Mouse (Mus musculus): ENCODE measurements at regions not wholly inside any gene's neighbourhood (a gene's known extent, or its start where the extent isn't known, plus 50 kb on each side); places are given as distances from the start of the nearest gene placed in this dataset.

GRCm38 (mm10) chr13:34441347-34441746 is 96.4 kb upstream of the Slc22a23 start:
- Histone ChIP-seq H3K36me3 (ENCODE audit: control insufficient read depth) (no peaks in the 10 kb centered on the region), H3K9me3 (ENCODE audit: control insufficient read depth, low read length) (no peaks in the 10 kb centered on the region), H3K4me3 (replicated peaks) (no peak overlapping the region), H3K4me1 (ENCODE audit: control insufficient read depth) (no peaks in the 10 kb centered on the region), H3K27me3 (ENCODE audit: control insufficient read depth) (no peaks in the 10 kb centered on the region)
- TF ChIP-seq GATA1 (IDR thresholded peaks at IDR 0.05; ENCODE audit: low read length), result no peak
- TF ChIP-seq TAL1 (IDR thresholded peaks at IDR 0.05; ENCODE audit: low read length), result no peak

GRCm38 (mm10) chr13:34427527-34427926 is 82.5 kb upstream of the Slc22a23 start:
- no peaks in the 10 kb centered on the region for H3K36me3 ChIP-seq (ENCODE audit: control insufficient read depth)
- no peak for TF ChIP-seq TAL1 (IDR thresholded peaks at IDR 0.05; ENCODE audit: low read length)
- no peak for TF ChIP-seq GATA1 (IDR thresholded peaks at IDR 0.05; ENCODE audit: low read length)
- H3K4me1 ChIP-seq (ENCODE audit: control insufficient read depth), result no peaks in the 10 kb centered on the region; the same call in 1 of the 2 replicates

GRCm38 (mm10) chr13:34424921-34425320 is 79.9 kb upstream of the Slc22a23 start:
- Histone ChIP-seq H3K4me1 (ENCODE audit: control insufficient read depth) (no peaks in the 10 kb centered on the region; the same call in 1 of the 2 replicates), H3K4me3 (replicated peaks) (no peak overlapping the region), H3K9me3 (ENCODE audit: control insufficient read depth, low read length) (no peaks in the 10 kb centered on the region), H3K27me3 (ENCODE audit: control insufficient read depth) (peaks cover 27% of the 10 kb centered on the region), H3K36me3 (ENCODE audit: control insufficient read depth) (no peaks in the 10 kb centered on the region)
- no peak for TF ChIP-seq GATA1 (IDR thresholded peaks at IDR 0.05; ENCODE audit: low read length)
- TF ChIP-seq TAL1 (IDR thresholded peaks at IDR 0.05; ENCODE audit: low read length), result no peak

More at GRCm38 (mm10) chr13:34427527-34427926, 82.5 kb upstream of the Slc22a23 start:
- H3K27me3 ChIP-seq (ENCODE audit: control insufficient read depth), result peaks cover 27% of the 10 kb centered on the region
- no peaks in the 10 kb centered on the region for H3K9me3 ChIP-seq (ENCODE audit: control insufficient read depth, low read length)
- no peak overlapping the region for H3K4me3 ChIP-seq (replicated peaks)

- no peak for TF ChIP-seq TAL1 (IDR thresholded peaks at IDR 0.05; ENCODE audit: low read length)
- no peak for TF ChIP-seq GATA1 (IDR thresholded peaks at IDR 0.05; ENCODE audit: low read length)
- H3K9me3 ChIP-seq (ENCODE audit: control insufficient read depth, low read length), result no peaks in the 10 kb centered on the region
- peaks cover 25% of the 10 kb centered on the region for H3K27me3 ChIP-seq (ENCODE audit: control insufficient read depth)
- no peaks in the 10 kb centered on the region for H3K4me1 ChIP-seq (ENCODE audit: control insufficient read depth)
- H3K36me3 ChIP-seq (ENCODE audit: control insufficient read depth), result no peaks in the 10 kb centered on the region
- H3K4me3 ChIP-seq (replicated peaks), result no peak overlapping the region
Observed at GRCm38 (mm10) chr13:34421644-34422043, 76.7 kb upstream of the Slc22a23 start.

GRCm38 (mm10) chr13:34420341-34421156 is 75.6 kb upstream of the Slc22a23 start:
- no peaks in the 10 kb centered on the region for H3K36me3 ChIP-seq (ENCODE audit: control insufficient read depth)
- H3K4me3 ChIP-seq (replicated peaks), result no peak overlapping the region
- H3K4me1 ChIP-seq (ENCODE audit: control insufficient read depth), result no peaks in the 10 kb centered on the region
- H3K9me3 ChIP-seq (ENCODE audit: control insufficient read depth, low read length), result no peaks in the 10 kb centered on the region
- TF ChIP-seq GATA1 (IDR thresholded peaks at IDR 0.05; ENCODE audit: low read length) (no peak), TAL1 (IDR thresholded peaks at IDR 0.05; ENCODE audit: low read length) (no peak)
- H3K27me3 ChIP-seq (ENCODE audit: control insufficient read depth), result peaks cover 23% of the 10 kb centered on the region

GRCm38 (mm10) chr13:34419061-34419460 is 74.1 kb upstream of the Slc22a23 start:
- Histone ChIP-seq H3K27me3 (ENCODE audit: control insufficient read depth) (peaks cover 12% of the 10 kb centered on the region), H3K4me1 (ENCODE audit: control insufficient read depth) (peaks cover 9% of the 10 kb centered on the region), H3K9me3 (ENCODE audit: control insufficient read depth, low read length) (no peaks in the 10 kb centered on the region), H3K36me3 (ENCODE audit: control insufficient read depth) (no peaks in the 10 kb centered on the region), H3K4me3 (replicated peaks) (no peak overlapping the region)
- no peak for TF ChIP-seq TAL1 (IDR thresholded peaks at IDR 0.05; ENCODE audit: low read length)
- TF ChIP-seq GATA1 (IDR thresholded peaks at IDR 0.05; ENCODE audit: low read length), result no peak

- no peaks in the 10 kb centered on the region for H3K27me3 ChIP-seq (ENCODE audit: control insufficient read depth)
- H3K9me3 ChIP-seq (ENCODE audit: control insufficient read depth, low read length), result no peaks in the 10 kb centered on the region
Observed at GRCm38 (mm10) chr13:34416603-34417002, 71.6 kb upstream of the Slc22a23 start.

GRCm38 (mm10) chr13:34414533-34414932 is 69.6 kb upstream of the Slc22a23 start:
- TF ChIP-seq TAL1 (IDR thresholded peaks at IDR 0.05; ENCODE audit: low read length), result no peak
- TF ChIP-seq GATA1 (IDR thresholded peaks at IDR 0.05; ENCODE audit: low read length), result no peak
- Histone ChIP-seq H3K27me3 (ENCODE audit: control insufficient read depth) (no peaks in the 10 kb centered on the region), H3K9me3 (ENCODE audit: control insufficient read depth, low read length) (no peaks in the 10 kb centered on the region), H3K4me1 (ENCODE audit: control insufficient read depth) (peaks cover 13% of the 10 kb centered on the region), H3K36me3 (ENCODE audit: control insufficient read depth) (no peaks in the 10 kb centered on the region), H3K4me3 (replicated peaks) (no peak overlapping the region)

More at GRCm38 (mm10) chr13:34416603-34417002, 71.6 kb upstream of the Slc22a23 start:
- Histone ChIP-seq H3K4me3 (replicated peaks) (no peak overlapping the region), H3K36me3 (ENCODE audit: control insufficient read depth) (no peaks in the 10 kb centered on the region), H3K4me1 (ENCODE audit: control insufficient read depth) (peaks cover 13% of the 10 kb centered on the region)
- TF ChIP-seq GATA1 (IDR thresholded peaks at IDR 0.05; ENCODE audit: low read length) (no peak), TAL1 (IDR thresholded peaks at IDR 0.05; ENCODE audit: low read length) (no peak)

GRCm38 (mm10) chr13:34408669-34409055 is 63.7 kb upstream of the Slc22a23 start:
- no peaks in the 10 kb centered on the region for H3K36me3 ChIP-seq (ENCODE audit: control insufficient read depth)
- no peak overlapping the region for H3K4me3 ChIP-seq (replicated peaks)
- H3K9me3 ChIP-seq (ENCODE audit: control insufficient read depth, low read length), result no peaks in the 10 kb centered on the region
- peaks cover 3% of the 10 kb centered on the region for H3K4me1 ChIP-seq (ENCODE audit: control insufficient read depth)
- TF ChIP-seq GATA1 (IDR thresholded peaks at IDR 0.05; ENCODE audit: low read length), result no peak
- TF ChIP-seq TAL1 (IDR thresholded peaks at IDR 0.05; ENCODE audit: low read length), result no peak
- peaks cover 4% of the 10 kb centered on the region; the same call in 1 of the 2 replicates for H3K27me3 ChIP-seq (ENCODE audit: control insufficient read depth)
